Mouse (Mus musculus): ENCODE measurements at regions not wholly inside any gene's neighbourhood (a gene's known extent, or its start where the extent isn't known, plus 50 kb on each side); places are given as distances from the start of the nearest gene placed in this dataset.
"Not testable (repeated sequence)": the region's sequence is repeated elsewhere in the genome, so short reads cannot be mapped to it uniquely, and the experiment has no call there.

DNA sequence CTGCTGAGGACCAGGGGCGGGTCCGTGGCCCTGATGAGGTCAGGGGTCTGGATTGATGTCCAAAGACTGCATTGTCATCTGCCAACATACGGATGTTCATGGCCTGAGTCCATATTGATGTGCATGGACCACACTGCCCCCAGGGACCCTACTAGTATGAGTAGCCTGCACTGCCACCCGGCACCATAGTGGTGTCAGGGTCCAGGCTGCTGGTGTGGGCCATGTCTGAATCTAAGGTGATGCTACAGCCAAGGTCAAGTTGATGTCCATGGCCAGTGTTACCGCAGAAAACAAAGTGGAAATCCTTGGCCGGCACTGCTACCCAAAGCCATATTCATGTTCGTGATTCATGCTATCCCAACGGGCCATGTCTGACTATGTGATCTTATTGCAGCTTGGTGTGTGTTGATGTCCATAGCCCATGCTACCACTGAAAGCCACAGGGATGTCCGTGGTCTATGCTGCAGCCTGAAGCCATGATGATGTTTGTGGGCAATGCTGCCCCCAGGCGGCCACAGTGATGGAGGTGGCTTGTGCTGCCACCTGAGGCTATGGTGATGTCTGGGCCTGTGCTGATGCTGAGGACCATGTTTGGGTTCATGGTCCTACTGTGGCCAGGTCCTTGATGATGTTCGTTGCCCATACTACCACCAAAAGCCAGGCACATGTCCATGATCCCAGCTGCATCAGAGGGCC, 130.5 kb downstream of the Iqub start:
- no peaks in the 10 kb centered on the region for H3K36me3 ChIP-seq
- no peak overlapping the region for H3K9ac ChIP-seq
- H3K4me2 ChIP-seq, result no peak overlapping the region
- H3K4me3 ChIP-seq, result no peak overlapping the region
- H3K27ac ChIP-seq, result no peak overlapping the region
- ATAC-seq, result no peak
- no peaks in the 10 kb centered on the region for H3K9me3 ChIP-seq (replicated peaks)
- H3K4me1 ChIP-seq, result no peaks in the 10 kb centered on the region
- WGBS (ENCODE audit: insufficient replicate concordance), result 64% methylated on average over 11 of the region's 11 CpGs
- no peaks in the 10 kb centered on the region for H3K27me3 ChIP-seq (replicated peaks)

DNA sequence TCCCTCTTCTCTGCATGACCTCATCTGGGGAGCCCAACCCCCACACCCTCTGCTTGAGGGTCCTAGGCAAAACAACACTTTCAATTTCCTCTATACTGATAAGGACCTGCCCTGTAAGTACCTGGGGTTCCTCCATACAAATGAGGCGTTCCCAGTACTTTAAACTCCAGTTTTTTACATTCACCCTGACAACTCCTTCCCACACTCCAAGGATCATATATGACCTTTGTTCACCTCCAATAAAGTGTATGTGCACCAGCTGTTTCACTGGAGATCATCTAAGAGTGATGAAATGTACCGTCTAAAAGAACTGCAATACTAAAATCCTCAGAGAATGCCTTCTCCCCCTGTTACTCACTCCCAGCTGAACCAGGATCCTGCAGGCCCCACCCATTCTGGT, 135.0 kb downstream of the Iqub start:
- Histone ChIP-seq H3K9me3 (replicated peaks) (no peaks in the 10 kb centered on the region), H3K36me3 (no peaks in the 10 kb centered on the region), H3K27ac (no peak overlapping the region), H3K4me1 (no peaks in the 10 kb centered on the region), H3K27me3 (replicated peaks) (no peaks in the 10 kb centered on the region), H3K4me3 (no peak overlapping the region), H3K9ac (no peak overlapping the region), H3K4me2 (no peak overlapping the region)
- 46% methylated on average over 2 of the region's 2 CpGs for WGBS (ENCODE audit: insufficient replicate concordance)
- ATAC-seq, result no peak

DNA sequence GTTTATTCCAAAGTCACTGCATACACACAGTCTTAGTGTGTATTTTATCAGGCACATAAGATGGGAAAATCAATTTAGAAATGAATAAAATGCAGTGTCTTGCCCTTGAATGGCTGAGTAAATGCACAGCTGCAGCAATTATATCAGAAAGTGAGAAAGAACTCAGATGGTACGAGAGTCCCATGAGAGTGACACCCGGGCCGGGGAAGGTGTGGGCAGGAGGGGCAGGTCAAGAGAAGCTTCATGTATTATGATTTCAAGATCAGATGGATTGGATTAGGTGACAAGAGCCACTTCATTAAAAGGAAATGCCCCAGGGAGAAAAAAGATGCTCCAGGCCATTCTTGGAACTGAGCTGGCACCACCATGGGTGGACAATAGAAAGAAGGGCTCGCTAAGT, 138.1 kb downstream of the Iqub start:
- Histone ChIP-seq H3K4me3 (no peak overlapping the region), H3K9ac (no peak overlapping the region), H3K36me3 (no peaks in the 10 kb centered on the region), H3K4me1 (no peaks in the 10 kb centered on the region), H3K9me3 (replicated peaks) (no peaks in the 10 kb centered on the region), H3K27ac (no peak overlapping the region), H3K4me2 (no peak overlapping the region), H3K27me3 (replicated peaks) (no peaks in the 10 kb centered on the region)
- no peak for ATAC-seq
- 68% methylated on average over 4 of the region's 4 CpGs for WGBS (ENCODE audit: insufficient replicate concordance)

DNA sequence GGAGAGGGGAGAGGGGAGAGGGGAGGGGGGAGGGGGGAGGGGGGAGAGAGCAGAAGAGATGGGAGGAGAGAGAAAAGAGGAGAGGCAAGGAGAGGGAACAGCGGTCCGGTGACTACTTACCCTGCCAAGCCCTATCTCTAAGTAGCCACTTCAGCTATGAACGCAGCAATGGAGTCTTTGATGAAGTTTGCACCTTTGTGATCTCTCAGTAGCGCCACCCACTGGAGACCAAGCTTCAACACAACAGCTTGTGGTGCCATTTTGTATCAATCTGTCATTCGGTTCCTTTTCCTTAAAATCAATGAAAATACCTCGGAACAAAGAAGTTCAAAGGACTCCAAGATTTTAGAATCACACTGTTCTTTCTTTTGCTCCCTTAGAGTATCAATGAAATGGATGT, 141.7 kb downstream of the Iqub start:
- H3K36me3 ChIP-seq, result no peaks in the 10 kb centered on the region
- ATAC-seq, result no peak
- H3K9ac ChIP-seq, result no peak overlapping the region
- H3K27me3 ChIP-seq (replicated peaks), result no peaks in the 10 kb centered on the region
- no peak overlapping the region for H3K27ac ChIP-seq
- no peaks in the 10 kb centered on the region for H3K9me3 ChIP-seq (replicated peaks)
- no peak overlapping the region for H3K4me2 ChIP-seq
- no peak overlapping the region for H3K4me3 ChIP-seq
- 68% methylated on average over 6 of the region's 6 CpGs for WGBS (ENCODE audit: insufficient replicate concordance)
- H3K4me1 ChIP-seq, result no peaks in the 10 kb centered on the region

DNA sequence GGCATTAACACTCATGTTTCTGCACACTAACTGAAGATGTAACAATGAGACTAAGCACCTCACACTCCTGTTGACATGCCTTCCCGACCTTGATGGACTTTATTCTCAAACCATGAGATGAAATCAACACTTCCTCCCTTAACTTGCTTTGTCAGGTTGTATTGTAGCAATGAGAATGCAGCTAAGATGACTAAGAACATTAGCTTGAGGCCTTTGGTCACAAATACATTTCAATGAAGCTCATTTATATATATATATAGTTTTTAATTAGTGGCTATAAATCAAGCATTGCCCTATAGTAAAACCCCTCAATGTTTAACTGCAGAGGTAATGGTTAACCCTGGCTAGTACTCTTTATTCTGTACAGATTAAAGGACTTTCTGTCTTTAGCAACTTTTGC, 143.2 kb downstream of the Iqub start:
- no peak overlapping the region for H3K27ac ChIP-seq
- no peaks in the 10 kb centered on the region for H3K27me3 ChIP-seq (replicated peaks)
- no peaks in the 10 kb centered on the region for H3K36me3 ChIP-seq
- no peak overlapping the region for H3K9ac ChIP-seq
- H3K4me1 ChIP-seq, result no peaks in the 10 kb centered on the region
- H3K4me3 ChIP-seq, result no peak overlapping the region
- H3K9me3 ChIP-seq (replicated peaks), result no peaks in the 10 kb centered on the region
- ATAC-seq, result no peak
- 39% methylated on average over 1 of the region's 1 CpGs for WGBS (ENCODE audit: insufficient replicate concordance)
- no peak overlapping the region for H3K4me2 ChIP-seq

DNA sequence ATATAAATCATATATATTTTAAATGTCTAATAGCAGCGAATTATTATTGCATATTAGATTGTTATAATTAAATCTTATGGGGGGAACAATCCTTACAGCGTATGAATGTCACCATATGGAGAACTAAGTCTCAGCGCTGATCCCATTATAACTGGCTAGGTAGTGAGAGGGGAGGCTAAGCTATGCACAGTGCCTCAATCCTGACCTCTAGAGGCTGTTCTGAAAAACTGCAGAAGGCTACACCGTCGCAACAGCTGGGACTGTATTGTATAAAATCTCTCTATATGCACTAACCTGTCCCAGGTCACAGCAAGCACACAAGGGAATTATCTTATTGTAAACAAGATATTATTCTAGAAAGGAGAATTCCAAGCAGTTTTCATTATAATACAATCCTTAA, 164.0 kb downstream of the Iqub start:
- H3K9ac ChIP-seq, result no peak overlapping the region
- 0 out of 2 replicates have a peak, but pooled peaks have one; percentile 46 for ATAC-seq
- no peaks in the 10 kb centered on the region for H3K36me3 ChIP-seq
- 11% methylated on average over 5 of the region's 5 CpGs for WGBS (ENCODE audit: insufficient replicate concordance)
- no peaks in the 10 kb centered on the region for H3K27me3 ChIP-seq (replicated peaks)
- H3K9me3 ChIP-seq (replicated peaks), result no peaks in the 10 kb centered on the region
- H3K27ac ChIP-seq, result no peak overlapping the region
- H3K4me1 ChIP-seq, result no peaks in the 10 kb centered on the region
- H3K4me2 ChIP-seq, result no peak overlapping the region
- H3K4me3 ChIP-seq, result no peak overlapping the region

DNA sequence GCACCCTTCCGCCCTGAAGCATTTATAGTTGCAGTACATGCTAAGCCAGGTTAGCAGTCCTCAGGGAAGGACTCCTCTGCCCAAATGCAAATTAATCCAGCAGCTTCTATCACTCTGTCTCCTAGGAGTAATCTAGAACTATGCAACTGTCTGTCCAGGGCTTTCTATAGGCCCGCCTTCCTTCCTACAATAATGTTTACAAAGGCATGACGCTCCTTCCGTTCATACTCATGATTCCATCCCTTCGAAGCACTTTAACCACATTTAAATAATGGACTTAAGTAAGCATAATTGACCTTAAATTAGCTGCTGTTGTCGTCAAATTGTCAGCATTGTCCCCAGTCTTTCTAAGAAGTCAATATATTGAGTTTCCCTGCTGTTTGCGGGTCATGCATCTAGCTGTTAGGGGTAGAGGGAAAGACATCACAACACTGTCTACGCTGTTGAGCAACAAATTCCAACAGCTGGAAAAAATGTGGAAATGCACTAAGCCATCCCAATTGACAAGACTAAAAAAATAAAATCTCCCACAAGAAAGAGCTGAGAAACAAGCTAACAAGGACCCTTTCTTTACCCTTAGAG, 166.3 kb downstream of the Iqub start:
- no peak for ATAC-seq
- Histone ChIP-seq H3K27ac (no peak overlapping the region), H3K9me3 (replicated peaks) (no peaks in the 10 kb centered on the region), H3K27me3 (replicated peaks) (no peaks in the 10 kb centered on the region), H3K36me3 (no peaks in the 10 kb centered on the region), H3K4me3 (no peak overlapping the region), H3K4me2 (no peak overlapping the region), H3K9ac (no peak overlapping the region), H3K4me1 (no peaks in the 10 kb centered on the region)
- 67% methylated on average over 8 of the region's 8 CpGs for WGBS (ENCODE audit: insufficient replicate concordance)

DNA sequence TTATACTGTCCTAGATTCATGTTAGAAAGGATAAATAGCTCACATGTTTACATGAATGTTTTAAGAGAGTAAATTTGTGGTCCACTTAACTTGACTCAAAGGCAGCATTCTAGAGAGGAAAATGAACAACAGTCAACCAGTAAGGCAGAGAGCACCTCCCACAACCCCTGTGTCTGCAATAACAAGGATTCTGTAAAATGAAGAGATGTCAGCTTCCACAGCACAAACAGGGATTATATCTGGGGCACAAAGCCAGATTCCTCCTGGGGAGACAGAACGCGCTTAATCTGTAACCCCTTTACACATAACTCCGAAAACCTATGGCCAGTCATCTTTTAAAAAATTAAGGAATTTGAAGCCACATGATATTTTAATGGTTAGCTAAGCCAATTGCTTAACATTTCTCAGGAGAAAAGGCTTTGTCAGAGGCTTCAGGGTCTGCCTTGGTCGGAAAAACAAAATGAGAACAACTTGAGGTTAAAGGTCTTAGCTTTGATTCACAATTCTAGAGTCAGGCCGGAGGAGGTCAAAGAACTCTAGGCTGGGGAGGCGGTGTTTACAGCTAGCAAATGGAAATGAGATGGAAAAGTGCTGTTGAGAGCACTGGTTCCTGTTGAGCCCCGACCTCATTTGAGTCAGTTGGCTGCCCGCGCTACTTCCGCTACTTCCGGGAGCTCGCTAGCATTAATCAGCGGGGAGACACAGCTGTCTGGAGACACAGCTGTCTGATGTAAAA, 167.0 kb downstream of the Iqub start:
- WGBS (ENCODE audit: insufficient replicate concordance), result 51% methylated on average over 13 of the region's 13 CpGs
- H3K27ac ChIP-seq, result no peak overlapping the region
- no peaks in the 10 kb centered on the region for H3K4me1 ChIP-seq
- H3K27me3 ChIP-seq (replicated peaks), result no peaks in the 10 kb centered on the region
- no peak for ATAC-seq
- no peak overlapping the region for H3K4me2 ChIP-seq
- H3K4me3 ChIP-seq, result no peak overlapping the region
- H3K9ac ChIP-seq, result no peak overlapping the region
- no peaks in the 10 kb centered on the region for H3K9me3 ChIP-seq (replicated peaks)
- no peaks in the 10 kb centered on the region for H3K36me3 ChIP-seq

DNA sequence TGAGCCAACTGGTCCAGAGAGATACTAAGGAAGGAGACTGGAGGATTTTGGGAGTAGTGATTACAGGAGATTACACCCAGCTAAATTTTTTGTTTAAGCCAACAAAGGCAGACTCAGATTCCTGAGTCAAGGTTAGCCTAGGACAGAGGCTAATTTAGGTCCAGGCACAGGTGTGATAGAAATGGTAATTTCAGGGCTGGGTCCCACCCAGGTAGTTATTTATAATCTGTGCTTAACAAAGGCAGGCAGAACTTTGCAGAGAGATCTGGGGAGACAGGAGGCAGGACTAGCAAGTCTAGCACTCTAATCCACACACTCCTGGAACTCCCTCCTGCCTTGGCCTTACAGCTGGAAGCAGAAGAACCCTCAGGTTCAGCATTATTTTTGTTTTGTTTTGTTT, 172.4 kb downstream of the Iqub start:
- Histone ChIP-seq H3K27ac (no peak overlapping the region), H3K4me1 (no peaks in the 10 kb centered on the region), H3K27me3 (replicated peaks) (no peaks in the 10 kb centered on the region), H3K9ac (no peak overlapping the region), H3K36me3 (no peaks in the 10 kb centered on the region), H3K4me3 (no peak overlapping the region), H3K4me2 (no peak overlapping the region), H3K9me3 (replicated peaks) (no peaks in the 10 kb centered on the region)
- no peak for ATAC-seq

DNA sequence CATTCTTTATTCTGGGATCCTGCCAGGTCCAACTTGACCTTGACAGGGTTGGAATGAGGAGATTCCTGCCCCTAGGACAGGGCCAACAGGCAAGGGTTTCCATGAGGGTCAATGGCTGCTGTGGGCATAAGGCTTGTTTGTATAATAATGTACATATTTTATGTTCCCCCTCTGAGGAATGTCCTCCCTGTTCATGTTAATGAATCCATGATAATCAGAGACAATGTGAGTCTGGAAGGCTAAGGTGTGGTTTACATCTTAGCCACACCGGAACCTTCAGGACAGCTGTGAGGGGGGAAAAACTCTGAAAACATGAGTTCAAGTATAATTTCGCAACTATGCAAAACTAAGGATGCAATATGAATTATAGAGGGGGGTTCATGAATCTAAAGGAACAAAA, 172.8 kb downstream of the Iqub start:
- Histone ChIP-seq H3K4me2 (no peak overlapping the region), H3K4me1 (no peaks in the 10 kb centered on the region), H3K36me3 (no peaks in the 10 kb centered on the region), H3K9me3 (replicated peaks) (no peaks in the 10 kb centered on the region), H3K27me3 (replicated peaks) (no peaks in the 10 kb centered on the region), H3K4me3 (no peak overlapping the region), H3K9ac (no peak overlapping the region), H3K27ac (no peak overlapping the region)
- no peak for ATAC-seq
- WGBS (ENCODE audit: insufficient replicate concordance), result 71% methylated on average over 2 of the region's 2 CpGs

DNA sequence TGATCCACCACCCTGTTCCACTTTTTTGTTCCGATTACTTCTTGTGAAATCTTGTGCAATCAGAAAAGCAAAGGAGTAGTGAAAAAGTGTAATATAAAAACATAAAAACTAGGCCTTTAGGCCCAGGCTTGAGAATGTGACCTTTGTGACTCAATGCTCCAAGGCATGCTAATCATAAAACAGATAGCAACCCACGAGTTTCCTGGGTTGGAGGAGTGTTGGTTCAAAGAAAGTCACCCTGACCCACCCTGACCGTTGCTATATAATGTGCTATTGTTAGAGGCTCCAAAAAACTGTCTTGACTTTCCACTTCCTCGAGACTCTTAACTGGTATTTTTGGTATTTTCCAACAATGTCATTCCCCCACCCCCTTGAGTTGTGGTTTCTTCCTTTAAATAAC, 172.2 kb upstream of the Slc13a1 start:
- ATAC-seq, result not testable (repeated sequence)

DNA sequence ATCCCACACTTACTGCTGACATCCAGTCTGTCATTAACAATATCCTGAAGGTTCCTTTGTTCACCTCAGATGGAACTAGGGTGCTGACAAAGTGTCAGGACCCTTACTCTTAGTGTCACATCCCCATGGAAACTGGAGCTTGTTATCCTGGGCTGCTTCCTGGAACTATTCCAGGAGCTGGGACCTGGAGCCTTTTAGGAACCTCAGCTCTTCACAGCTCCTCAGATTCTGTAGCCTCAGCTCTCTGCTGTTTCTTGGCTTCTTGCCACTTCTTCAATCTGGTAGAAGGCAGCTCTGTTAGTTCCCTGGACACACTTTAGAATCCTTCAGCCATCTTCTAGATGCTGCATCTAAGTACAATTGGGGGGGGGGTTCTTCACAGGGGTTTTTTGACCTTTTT, 157.3 kb upstream of the Slc13a1 start:
- Histone ChIP-seq H3K9me3 (replicated peaks) (no peaks in the 10 kb centered on the region), H3K27me3 (replicated peaks) (no peaks in the 10 kb centered on the region), H3K36me3 (no peaks in the 10 kb centered on the region), H3K4me2 (no peak overlapping the region), H3K4me1 (no peaks in the 10 kb centered on the region), H3K27ac (no peak overlapping the region), H3K9ac (no peak overlapping the region), H3K4me3 (no peak overlapping the region)
- ATAC-seq, result no peak

More for the DNA sequence above, 172.2 kb upstream of the Slc13a1 start:
- not testable (repeated sequence) for H3K4me1 ChIP-seq; H3K9me3 ChIP-seq (replicated peaks); H3K4me2 ChIP-seq; H3K36me3 ChIP-seq; H3K4me3 ChIP-seq; H3K27ac ChIP-seq; H3K9ac ChIP-seq; H3K27me3 ChIP-seq (replicated peaks)
- 53% methylated on average over 4 of the region's 4 CpGs for WGBS (ENCODE audit: insufficient replicate concordance)

Measured in liver, embryonic 12.5 days (tissue).